Mouse (Mus musculus) megakaryocyte, embryonic 14.5 days (primary cell): ENCODE results near the gene Sgsm3. TPM values are rescaled to one million over a fixed set of nuclear protein-coding genes. Genes with fewer than 3 reads are reported as not detected.
A peak's percentile ranks its signal among the peaks of the same experiment; 100 is the strongest.
"Not testable (repeated sequence)": the region's sequence is repeated elsewhere in the genome, so short reads cannot be mapped to it uniquely, and the experiment has no call there.

ENCODE experiments used
- H3K27me3 ChIP-seq: replicated peaks from 2 replicates; pipeline ENCODE3; 2012; ENCODE audit warnings: inconsistent platforms
- H3K36me3 ChIP-seq: replicated peaks from 2 replicates; pipeline ENCODE3; 2012; ENCODE audit warnings: low read length, inconsistent platforms, mixed read lengths
- H3K4me1 ChIP-seq: 2 replicates; pipeline ENCODE4 v1.6.1; 2012; ENCODE audit warnings: inconsistent platforms
- H3K4me3 ChIP-seq: replicated peaks from 2 replicates; pipeline ENCODE3; 2012; ENCODE audit warnings: moderate library complexity, mild to moderate bottlenecking, inconsistent platforms
- H3K9me3 ChIP-seq: 2 replicates; pipeline ENCODE4 v1.6.1; 2012; ENCODE audit warnings: inconsistent platforms
- FLI1 ChIP-seq: IDR thresholded peaks from 2 replicates; pipeline ENCODE4 v1.6.1; 2012; ENCODE audit warnings: low read length, inconsistent platforms, mixed read lengths
- GATA1 ChIP-seq: IDR thresholded peaks from 3 replicates; pipeline ENCODE4 v1.6.1; 2012; ENCODE audit warnings: mixed read lengths, low read length, inconsistent platforms, borderline replicate concordance
- polyA plus RNA-seq: library from polyadenylated mRNA; stranded (reverse); fragments of >175 nt; gene quantifications from 2 replicates; pipeline ENCODE4 v1.2.3, GENCODE M21; 2012; ENCODE audit warnings: low replicate concordance; ENCODE audit not compliant: insufficient read depth

Gene Sgsm3
- polyA plus RNA-seq = 4.3 and 8.5 TPM in 2 replicates

DNA sequence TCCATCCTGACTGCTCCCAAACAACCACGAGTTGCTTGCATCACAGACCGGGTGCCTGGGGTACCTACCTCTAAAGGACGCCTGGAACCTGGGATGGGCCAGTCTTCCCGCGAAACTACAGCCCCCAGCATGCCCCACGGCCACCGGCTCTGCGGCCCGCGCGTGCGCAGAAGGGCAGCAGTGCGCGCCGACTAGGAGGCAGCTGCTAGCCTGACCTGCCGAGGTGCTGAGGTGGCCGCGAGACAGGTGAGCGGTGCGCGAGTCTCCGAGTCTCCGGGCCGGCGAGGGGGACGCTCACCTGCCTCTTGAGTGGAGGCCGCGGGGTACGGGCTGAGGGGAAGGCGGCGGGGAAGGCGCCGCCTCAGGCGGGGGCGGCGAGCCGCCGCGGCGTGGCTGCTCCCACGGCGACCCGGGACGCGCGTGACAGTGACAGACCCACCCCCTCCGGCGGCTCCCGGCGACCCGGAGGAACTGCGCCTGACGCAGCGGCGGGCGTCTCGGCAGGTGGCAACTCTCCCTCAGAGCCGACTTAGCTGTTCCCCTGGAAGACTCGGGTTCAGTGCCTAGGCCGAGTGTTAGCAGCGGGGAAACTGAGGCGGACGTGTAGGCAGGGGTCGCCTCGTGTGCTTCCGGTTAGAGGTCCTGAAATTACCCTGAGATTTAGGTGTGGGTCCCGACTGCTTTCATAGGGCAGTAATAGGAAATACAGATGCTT, at the start of gene Sgsm3:
Gene Sgsm3 (plus strand): TSS at position 146 of the 715 bp plus-strand sequence.
- Histone ChIP-seq H3K4me1 (peaks cover 37% of the 10 kb centered on the region), H3K27me3 (no peaks in the 10 kb centered on the region), H3K9me3 (no peaks in the 10 kb centered on the region), H3K4me3 (peak within 1 kb of the TSS; percentile 99), H3K36me3 (peaks cover 4% of the 10 kb centered on the region)
- TF ChIP-seq FLI1 = no peak
- no peak for TF ChIP-seq GATA1

DNA sequence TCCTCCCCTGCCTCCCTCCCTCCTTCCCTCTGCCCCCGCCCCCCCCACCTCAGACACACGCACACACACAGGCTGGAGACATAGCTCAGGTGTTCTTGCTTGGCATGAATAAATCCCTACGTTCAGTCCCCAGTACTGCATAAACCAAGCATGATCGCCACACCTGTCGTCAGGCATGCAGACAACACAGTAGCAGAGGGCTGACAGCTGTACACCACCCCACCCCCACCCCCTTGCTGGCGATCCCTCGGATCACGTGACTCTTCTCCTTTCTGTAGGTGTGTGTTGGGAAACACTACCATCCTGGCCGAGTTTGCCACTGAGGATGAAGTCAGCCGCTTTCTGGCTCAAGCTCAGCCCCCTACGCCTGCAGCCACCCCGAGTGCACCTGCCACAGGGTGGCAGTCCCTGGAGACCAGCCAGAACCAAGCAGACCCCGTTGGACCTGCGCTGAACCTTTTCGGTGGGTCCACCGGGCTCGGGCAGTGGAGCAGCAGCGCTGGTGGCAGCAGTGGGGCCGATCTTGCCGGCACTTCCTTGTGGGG, 48.7 kb upstream of the Sgsm3 start:
- Histone ChIP-seq H3K36me3 (peaks cover 83% of the 10 kb centered on the region), H3K4me3 (no peak overlapping the region), H3K27me3 (no peaks in the 10 kb centered on the region), H3K9me3 (no peaks in the 10 kb centered on the region), H3K4me1 (peaks cover 22% of the 10 kb centered on the region)
- TF ChIP-seq GATA1 (no peak), FLI1 (no peak)

DNA sequence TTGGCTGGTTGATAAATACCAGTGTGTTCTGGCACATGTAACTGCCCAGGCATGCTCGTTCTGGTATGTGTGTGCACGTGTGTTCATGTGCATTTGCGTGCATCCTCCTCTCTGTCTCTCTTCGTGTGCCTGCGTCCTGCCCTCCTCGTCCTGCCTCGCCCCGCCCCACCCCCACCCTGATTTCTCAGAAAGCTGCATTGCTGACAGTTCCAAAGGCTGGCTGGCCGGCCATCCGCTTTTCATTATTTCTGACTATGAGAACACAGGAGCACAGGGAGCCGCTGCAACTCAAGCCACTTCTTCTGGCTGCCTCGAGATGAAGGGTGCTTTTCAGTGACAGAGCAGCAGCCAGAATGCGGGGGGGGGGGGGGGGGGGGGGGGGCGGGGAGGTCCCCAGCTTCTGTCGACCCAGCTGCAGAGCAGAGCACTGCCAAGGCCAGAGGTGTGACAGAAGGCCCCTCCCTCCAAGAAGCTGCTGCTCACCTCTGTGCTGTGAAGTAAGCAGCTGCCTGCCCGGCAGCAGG, 47.5 kb upstream of the Sgsm3 start:
- TF ChIP-seq GATA1 = no peak
- no peak for TF ChIP-seq FLI1
- peaks cover 83% of the 10 kb centered on the region for H3K36me3 ChIP-seq
- H3K4me3 ChIP-seq = no peak overlapping the region
- no peaks in the 10 kb centered on the region for H3K27me3 ChIP-seq
- peaks cover 32% of the 10 kb centered on the region for H3K4me1 ChIP-seq
- no peaks in the 10 kb centered on the region for H3K9me3 ChIP-seq

- H3K36me3 ChIP-seq = peaks cover 86% of the 10 kb centered on the region
- not testable (repeated sequence) for H3K27me3 ChIP-seq, H3K4me3 ChIP-seq
Measured at GRCm38 (mm10) chr15:80930676-80931320, 46.8 kb upstream of the Sgsm3 start.

DNA sequence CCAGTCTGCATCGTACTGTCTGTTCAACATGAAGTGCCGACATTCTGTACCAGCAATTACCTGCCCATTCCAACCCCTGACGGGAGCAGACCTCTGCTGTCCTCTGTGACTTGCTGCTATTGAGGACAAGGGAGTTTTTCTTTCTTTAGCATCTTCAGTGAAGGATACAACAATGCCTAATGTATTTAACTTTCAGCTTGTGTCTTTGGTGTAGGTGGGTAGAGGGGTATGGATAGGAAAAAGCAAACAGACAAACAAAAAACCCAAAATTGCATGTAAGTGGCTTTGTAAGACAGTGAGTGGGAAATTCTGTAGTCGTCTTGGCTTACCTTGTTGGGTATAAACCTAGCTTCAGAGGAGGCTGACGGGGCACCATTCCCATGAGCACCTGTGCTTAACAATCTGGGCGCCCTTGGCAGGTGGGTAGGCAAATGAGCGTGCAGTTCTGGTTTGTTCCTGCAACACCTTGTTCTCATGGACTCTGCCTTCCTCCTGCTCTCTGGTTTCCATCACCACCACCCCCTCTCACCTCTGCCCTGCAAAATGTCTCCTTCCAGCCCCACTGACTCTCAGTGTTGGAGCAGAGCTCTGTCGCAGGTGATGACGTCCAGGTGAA, 46.1 kb upstream of the Sgsm3 start:
- TF ChIP-seq GATA1 = no peak
- TF ChIP-seq FLI1 = no peak
- Histone ChIP-seq H3K36me3 (peaks cover 86% of the 10 kb centered on the region), H3K9me3 (no peaks in the 10 kb centered on the region)

More at GRCm38 (mm10) chr15:80930676-80931320, 46.8 kb upstream of the Sgsm3 start:
- peaks cover 32% of the 10 kb centered on the region for H3K4me1 ChIP-seq
- H3K9me3 ChIP-seq = not testable (repeated sequence)

GRCm38 (mm10) chr15:80934841-80935240, 42.7 kb upstream of the Sgsm3 start:
- peaks cover 63% of the 10 kb centered on the region for H3K4me1 ChIP-seq
- TF ChIP-seq FLI1 (no peak), GATA1 (no peak)
- H3K27me3 ChIP-seq = no peaks in the 10 kb centered on the region
- no peak overlapping the region for H3K4me3 ChIP-seq
- H3K36me3 ChIP-seq = peaks cover 84% of the 10 kb centered on the region
- H3K9me3 ChIP-seq = no peaks in the 10 kb centered on the region

More for the DNA sequence above, 46.1 kb upstream of the Sgsm3 start:
- Histone ChIP-seq H3K4me1 (peaks cover 34% of the 10 kb centered on the region), H3K27me3 (no peaks in the 10 kb centered on the region), H3K4me3 (no peak overlapping the region)

GRCm38 (mm10) chr15:80936686-80937085, 40.9 kb upstream of the Sgsm3 start:
- Histone ChIP-seq H3K4me3 (no peak overlapping the region), H3K9me3 (no peaks in the 10 kb centered on the region), H3K27me3 (no peaks in the 10 kb centered on the region), H3K36me3 (peaks cover 84% of the 10 kb centered on the region), H3K4me1 (peaks cover 64% of the 10 kb centered on the region)
- TF ChIP-seq GATA1 = no peak
- no peak for TF ChIP-seq FLI1

- Histone ChIP-seq H3K9me3 (no peaks in the 10 kb centered on the region), H3K4me1 (peaks cover 62% of the 10 kb centered on the region), H3K4me3 (no peak overlapping the region), H3K36me3 (peaks cover 82% of the 10 kb centered on the region), H3K27me3 (no peaks in the 10 kb centered on the region)
- TF ChIP-seq FLI1 = no peak
- no peak for TF ChIP-seq GATA1
Measured at GRCm38 (mm10) chr15:80938615-80939014, 39.0 kb upstream of the Sgsm3 start.

GRCm38 (mm10) chr15:80939401-80939800, 38.2 kb upstream of the Sgsm3 start:
- Histone ChIP-seq H3K27me3 (no peaks in the 10 kb centered on the region), H3K9me3 (no peaks in the 10 kb centered on the region), H3K36me3 (peaks cover 75% of the 10 kb centered on the region), H3K4me1 (peaks cover 55% of the 10 kb centered on the region), H3K4me3 (no peak overlapping the region)
- TF ChIP-seq FLI1 = no peak
- TF ChIP-seq GATA1 = no peak
